Mouse (Mus musculus): ENCODE results near the gene Gm17535.
A peak's percentile ranks its signal among the peaks of the same experiment; 100 is the strongest.
"Not testable (repeated sequence)": the region's sequence is repeated elsewhere in the genome, so short reads cannot be mapped to it uniquely, and the experiment has no call there.

Gm17535 gene

GRCm38 (mm10) chr9:3034299-3034698, at the start of gene Gm17535:
Gene Gm17535 (plus strand): TSS chr9:3034599.
- not testable (repeated sequence) for DNase-seq

DNA sequence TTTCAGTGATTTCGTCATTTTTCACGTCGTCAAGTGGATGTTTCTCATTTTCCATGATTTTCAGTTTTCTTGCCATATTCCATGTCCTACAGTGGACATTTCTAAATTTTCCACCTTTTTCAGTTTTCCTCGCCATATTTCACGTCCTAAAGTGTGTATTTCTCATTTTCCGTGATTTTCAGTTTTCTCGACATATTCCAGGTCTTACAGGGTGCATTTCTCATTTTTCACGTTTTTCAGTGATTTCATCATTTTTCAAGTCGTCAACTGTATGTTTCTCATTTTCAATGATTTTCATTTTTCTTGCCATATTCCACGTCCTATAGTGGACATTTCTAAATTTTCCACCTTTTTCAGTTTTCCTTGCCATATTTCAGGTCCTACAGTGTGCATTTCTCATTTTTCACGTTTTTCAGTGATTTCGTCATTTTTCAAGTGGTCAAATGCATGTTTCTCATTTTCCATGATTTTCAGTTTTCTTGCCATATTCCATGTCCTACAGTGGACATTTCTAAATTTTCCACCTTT, 33.9 kb upstream of the Gm17535 start, which contains the start of gene Gm10722:
Gene Gm10722 (plus strand): TSS at position 478 of the 528 bp plus-strand sequence.
- not testable (repeated sequence) for DNase-seq

DNA sequence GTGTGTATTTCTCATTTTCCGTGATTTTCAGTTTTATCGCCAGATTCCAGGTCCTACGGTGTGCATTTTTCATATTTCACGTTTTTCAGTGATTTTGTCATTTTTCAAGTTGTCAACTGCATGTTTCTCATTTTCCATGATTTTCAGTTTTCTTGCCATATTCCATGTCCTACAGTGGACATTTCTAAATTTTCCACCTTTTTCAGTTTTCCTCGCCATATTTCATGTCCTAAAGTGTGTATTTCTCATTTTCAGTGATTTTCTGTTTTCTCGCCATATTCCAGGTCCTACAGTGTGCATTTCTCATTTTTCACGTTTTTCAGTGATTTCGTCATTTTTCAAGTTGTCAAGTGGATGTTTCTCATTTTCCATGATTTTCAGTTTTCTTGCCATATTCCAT, 33.4 kb upstream of the Gm17535 start:
- peak; percentile 22 for DNase-seq

DNA sequence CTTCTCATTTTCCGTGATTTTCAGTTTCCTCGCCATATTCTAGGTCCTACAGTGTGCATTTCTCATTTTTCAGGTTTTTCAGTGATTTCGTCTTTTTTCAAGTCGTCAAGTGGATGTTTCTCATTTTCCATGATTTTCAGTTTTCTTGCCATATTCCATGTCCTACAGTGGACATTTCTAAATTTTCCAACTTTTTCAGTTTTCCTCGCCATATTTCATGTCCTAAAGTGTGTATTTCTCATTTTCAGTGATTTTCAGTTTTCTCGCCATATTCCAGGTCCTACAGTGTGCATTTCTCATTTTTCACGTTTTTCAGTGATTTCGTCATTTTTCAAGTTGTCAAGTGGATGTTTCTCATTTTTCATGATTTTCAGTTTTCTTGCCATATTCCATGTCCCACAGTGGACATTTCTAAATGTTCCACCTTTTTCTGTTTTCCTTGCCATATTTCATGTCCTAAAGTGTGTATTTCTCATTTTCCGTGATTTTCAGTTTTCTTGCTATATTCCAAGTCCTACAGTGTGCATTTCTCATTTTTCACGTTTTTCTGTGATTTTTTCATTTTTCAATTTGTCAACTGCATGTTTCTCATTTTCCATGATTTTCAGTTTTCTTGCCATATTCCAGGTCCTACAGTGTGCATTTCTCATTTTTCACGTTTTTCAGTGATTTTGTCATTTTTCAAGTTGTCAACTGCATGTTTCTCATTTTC, 32.3 kb upstream of the Gm17535 start:
- DNase-seq: peak; percentile 99

DNA sequence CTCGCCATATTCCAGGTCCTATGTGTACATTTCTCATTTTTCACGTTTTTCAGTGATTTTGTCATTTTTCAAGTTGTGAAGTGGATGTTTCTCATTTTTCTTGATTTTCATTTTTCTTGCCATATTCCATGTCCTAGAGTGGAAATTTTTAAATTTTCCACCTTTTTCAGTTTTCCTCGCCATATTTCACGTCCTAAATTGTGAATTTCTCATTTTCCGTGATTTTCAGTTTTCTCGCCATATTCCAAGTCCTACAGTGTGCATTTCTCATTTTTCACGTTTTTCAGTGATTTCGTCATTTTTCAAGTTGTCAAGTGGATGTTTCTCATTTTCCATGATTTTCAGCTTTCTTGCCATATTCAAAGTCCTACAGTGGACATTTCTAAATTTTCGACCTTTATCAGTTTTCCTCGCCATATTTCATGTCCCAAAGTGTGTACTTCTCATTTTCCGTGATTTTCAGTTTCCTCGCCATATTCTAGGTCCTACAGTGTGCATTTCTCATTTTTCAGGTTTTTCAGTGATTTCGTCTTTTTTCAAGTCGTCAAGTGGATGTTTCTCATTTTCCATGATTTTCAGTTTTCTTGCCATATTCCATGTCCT, 31.5 kb upstream of the Gm17535 start, which contains the start of gene Gm11168:
Gene Gm11168 (plus strand): TSS at position 553 of the 603 bp plus-strand sequence.
- not testable (repeated sequence) for DNase-seq

GRCm38 (mm10) chr9:3006179-3006578, 28.2 kb upstream of the Gm17535 start:
- DNase-seq: not testable (repeated sequence)

- peak; percentile 75 for DNase-seq
These were observed 27.8 kb upstream of the Gm17535 start for GRCm38 (mm10) chr9:3006636-3007035.

DNA sequence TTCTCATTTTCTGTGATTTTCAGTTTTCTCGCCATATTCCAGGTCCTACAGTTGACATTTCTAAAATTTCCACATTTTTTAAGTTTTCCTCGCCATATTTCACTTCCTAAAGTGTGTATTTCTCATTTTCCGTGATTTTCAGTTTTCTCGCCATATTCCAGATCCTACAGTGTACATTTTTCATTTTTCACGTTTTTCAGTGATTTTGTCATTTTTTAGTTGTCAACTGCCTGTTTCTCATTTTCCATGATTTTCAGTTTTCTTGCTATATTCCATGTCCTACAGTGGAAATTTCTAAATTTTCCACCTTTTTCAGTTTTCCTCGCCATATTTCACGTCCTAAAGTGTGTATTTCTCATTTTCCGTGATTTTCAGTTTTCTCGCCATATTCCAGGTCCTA, 27.1 kb upstream of the Gm17535 start:
- DNase-seq: not testable (repeated sequence)

DNA sequence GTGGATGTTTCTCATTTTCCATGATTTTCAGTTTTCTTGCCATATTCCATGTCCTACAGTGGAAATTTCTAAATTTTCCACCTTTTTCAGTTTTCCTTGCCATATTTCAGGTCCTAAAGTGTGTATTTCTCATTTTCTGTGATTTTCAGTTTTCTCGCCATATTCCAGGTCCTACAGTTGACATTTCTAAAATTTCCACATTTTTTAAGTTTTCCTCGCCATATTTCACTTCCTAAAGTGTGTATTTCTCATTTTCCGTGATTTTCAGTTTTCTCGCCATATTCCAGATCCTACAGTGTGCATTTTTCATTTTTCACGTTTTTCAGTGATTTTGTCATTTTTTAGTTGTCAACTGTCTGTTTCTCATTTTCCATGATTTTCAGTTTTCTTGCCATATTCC, 25.1 kb upstream of the Gm17535 start:
- DNase-seq: not testable (repeated sequence)

- DNase-seq: not testable (repeated sequence)
These were observed 22.3 kb upstream of the Gm17535 start for GRCm38 (mm10) chr9:3012054-3012621.

- not testable (repeated sequence) for DNase-seq
These were observed 21.6 kb upstream of the Gm17535 start, which contains the start of gene Gm10721 for GRCm38 (mm10) chr9:3012733-3013279. Gene Gm10721 (plus strand): TSS chr9:3013140.

DNA sequence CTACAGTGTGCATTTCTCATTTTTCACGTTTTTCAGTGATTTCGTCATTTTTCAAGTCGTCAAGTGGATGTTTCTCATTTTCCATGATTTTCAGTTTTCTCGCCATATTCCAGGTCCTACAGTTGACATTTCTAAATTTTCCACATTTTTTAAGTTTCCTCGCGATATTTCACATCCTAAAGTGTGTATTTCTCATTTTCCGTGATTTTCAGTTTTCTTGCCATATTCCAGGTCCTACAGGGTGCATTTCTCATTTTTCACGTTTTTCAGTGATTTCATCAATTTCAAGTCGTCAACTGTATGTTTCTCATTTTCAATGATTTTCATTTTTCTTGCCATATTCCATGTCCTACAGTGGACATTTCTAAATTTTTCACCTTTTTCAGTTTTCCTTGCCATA, 19.0 kb upstream of the Gm17535 start, which contains the start of gene Gm10720:
Gene Gm10720 (plus strand): TSS at position 301 of the 400 bp plus-strand sequence.
- not testable (repeated sequence) for DNase-seq

DNA sequence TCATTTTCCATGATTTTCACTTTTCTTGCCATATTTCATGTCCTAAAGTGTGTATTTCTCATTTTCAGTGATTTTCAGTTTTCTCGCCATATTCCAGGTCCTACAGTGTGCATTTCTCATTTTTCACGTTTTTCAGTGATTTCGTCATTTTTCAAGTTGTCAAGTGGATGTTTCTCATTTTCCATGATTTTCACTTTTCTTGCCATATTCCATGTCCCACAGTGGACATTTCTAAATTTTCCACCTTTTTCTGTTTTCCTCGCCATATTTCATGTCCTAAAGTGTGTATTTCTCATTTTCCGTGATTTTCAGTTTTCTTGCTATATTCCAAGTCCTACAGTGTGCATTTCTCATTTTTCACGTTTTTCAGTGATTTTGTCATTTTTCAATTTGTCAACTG, 18.5 kb upstream of the Gm17535 start:
- peak; percentile 0 for DNase-seq

DNA sequence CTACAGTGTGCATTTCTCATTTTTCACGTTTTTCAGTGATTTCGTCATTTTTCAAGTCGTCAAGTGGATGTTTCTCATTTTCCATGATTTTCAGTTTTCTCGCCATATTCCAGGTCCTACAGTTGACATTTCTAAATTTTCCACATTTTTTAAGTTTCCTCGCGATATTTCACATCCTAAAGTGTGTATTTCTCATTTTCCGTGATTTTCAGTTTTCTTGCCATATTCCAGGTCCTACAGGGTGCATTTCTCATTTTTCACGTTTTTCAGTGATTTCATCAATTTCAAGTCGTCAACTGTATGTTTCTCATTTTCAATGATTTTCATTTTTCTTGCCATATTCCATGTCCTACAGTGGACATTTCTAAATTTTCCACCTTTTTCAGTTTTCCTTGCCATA, 17.3 kb upstream of the Gm17535 start, which contains the start of gene Gm10719:
Gene Gm10719 (plus strand): TSS at position 301 of the 400 bp plus-strand sequence.
- not testable (repeated sequence) for DNase-seq

DNA sequence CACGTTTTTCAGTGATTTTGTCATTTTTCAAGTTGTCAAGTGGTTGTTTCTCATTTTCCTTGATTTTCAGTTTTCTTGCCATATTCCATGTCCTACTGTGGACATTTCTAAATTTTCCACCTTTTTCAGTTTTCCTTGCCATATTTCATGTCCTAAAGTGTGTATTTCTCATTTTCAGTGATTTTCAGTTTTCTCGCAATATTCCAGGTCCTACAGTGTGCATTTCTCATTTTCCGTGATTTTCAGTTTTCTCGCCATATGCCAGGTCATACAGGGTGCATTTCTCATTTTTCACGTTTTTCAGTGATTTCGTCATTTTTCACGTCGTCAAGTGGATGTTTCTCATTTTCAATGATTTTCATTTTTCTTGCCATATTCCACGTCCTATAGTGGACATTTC, 15.5 kb upstream of the Gm17535 start:
- DNase-seq: peak; percentile 64

- peak; percentile 74 for DNase-seq
These were observed 14.3 kb upstream of the Gm17535 start for GRCm38 (mm10) chr9:3019835-3020727.

DNA sequence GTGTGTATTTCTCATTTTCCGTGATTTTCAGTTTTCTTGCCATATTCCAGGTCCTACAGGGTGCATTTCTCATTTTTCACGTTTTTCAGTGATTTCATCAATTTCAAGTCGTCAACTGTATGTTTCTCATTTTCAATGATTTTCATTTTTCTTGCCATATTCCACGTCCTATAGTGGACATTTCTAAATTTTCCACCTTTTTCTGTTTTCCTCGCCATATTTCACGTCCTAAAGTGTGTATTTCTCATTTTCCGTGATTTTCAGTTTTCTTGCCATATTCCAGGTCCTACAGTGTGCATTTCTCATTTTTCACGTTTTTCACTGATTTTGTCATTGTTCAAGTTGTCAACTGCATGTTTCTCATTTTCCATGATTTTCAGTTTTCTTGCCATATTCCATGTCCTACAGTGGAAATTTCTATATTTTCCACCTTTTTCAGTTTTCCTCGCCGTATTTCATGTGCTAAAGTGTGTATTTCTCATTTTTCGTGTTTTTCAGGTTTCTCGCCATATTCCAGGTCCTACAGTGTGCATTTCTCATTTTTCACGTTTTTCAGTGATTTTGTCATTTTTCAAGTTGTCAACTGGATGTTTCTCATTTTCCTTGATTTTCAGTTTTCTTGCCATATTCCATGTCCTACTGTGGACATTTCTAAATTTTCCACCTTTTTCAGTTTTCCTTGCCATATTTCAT, 11.9 kb upstream of the Gm17535 start:
- peak; percentile 73 for DNase-seq

DNA sequence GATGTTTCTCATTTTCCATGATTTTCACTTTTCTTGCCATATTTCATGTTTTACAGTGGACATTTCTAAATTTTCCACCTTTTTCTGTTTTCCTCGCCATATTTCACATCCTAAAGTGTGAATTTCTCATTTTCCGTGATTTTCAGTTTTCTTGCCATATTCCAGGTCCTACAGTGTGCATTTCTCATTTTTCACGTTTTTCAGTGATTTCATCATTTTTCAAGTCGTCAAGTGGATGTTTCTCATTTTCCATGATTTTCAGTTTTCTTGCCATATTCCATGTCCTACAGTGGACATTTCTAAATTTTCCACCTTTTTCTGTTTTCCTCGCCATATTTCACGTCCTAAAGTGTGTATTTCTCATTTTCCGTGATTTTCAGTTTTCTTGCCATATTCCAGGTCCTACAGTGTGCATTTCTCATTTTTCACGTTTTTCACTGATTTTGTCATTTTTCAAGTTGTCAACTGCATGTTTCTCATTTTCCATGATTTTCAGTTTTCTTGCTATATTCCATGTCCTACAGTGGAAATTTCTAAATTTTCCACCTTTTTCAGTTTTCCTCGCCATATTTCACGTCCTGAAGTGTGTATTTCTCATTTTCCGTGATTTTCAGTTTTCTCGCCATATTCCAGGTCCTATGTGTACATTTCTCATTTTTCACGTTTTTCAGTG, 11.0 kb upstream of the Gm17535 start, which contains the start of gene Gm10718:
Gene Gm10718 (plus strand): TSS at position 236 of the 673 bp plus-strand sequence.
- peak; percentile 22 for DNase-seq

DNA sequence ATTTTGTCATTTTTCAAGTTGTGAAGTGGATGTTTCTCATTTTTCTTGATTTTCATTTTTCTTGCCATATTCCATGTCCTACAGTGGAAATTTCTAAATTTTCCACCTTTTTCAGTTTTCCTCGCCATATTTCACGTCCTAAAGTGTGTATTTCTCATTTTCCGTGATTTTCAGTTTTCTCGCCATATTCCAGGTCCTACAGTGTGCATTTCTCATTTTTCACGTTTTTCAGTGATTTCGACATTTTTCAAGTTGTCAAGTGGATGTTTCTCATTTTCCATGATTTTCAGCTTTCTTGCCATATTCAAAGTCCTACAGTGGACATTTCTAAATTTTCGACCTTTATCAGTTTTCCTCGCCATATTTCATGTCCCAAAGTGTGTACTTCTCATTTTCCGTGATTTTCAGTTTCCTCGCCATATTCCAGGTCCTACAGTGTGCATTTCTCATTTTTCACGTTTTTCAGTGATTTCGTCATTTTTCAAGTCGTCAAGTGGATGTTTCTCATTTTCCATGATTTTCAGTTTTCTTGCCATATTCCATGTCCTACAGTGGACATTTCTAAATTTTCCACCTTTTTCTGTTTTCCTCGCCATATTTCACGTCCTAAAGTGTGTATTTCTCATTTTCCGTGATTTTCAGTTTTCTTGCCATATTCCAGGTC, 10.3 kb upstream of the Gm17535 start:
- DNase-seq: peak; percentile 65

- peak; percentile 57 for DNase-seq
These were observed 9.4 kb upstream of the Gm17535 start, which contains the start of gene Gm10717 for GRCm38 (mm10) chr9:3024912-3025467. Gene Gm10717 (plus strand): TSS chr9:3025417.
